Mouse (Mus musculus): ENCODE measurements around the gene Timp1. TPM values are rescaled to one million over a fixed set of nuclear protein-coding genes. Genes with fewer than 3 reads are reported as not detected.

Gene Timp1
- total RNA-seq, 4 experiments from 2014 or later = 0.41 to 2.4 (median 1.0) TPM

DNA sequence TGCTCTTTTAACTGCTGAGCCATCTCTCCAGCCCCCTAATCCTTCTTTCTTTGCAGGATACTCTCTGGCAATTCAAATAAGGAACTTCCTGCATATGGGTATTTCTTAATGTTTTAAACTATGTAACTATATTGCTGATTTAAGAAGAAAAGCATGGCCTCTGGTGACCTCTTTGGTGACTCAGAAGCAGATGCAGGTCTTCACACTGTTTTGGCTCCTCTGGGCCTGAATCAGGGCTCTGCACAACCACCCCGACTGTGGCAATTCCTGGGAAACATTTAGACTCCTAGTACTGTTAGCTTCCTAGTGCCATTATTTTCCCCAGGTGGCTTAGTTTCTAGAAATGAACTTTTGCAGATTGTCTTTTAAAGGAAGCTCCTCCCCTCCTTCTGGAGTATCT lies 53.5 kb downstream of the Timp1 start:
- DNase-seq (ENCODE audit: low spot score in 2 of 2) = no peak

Small RNA genes within 50 kb of the gene (microRNA-seq; reads per million reads assigned to microRNA genes)
- gene Gm24824 = 0 reads per million in 2 experiments
- gene Mir5617 = 7.1 to 10.6 reads per million in 2 experiments

Other genes starting within 250 kb of the Timp1 start
- 100 to 1,000 TPM; 334 to 390 (median 365) TPM for gene Uba1, start 211.8 kb upstream of the Timp1 start, total RNA-seq (2022)
- 100 to 1,000 TPM; 227 to 241 (median 232) TPM for gene Cdk16, start 182.2 kb upstream of the Timp1 start, total RNA-seq (2022)
- gene Usp11, start 166.3 kb upstream of the Timp1 start, total RNA-seq (2022) = 100 to 1,000 TPM; 115 to 130 (median 124) TPM
- 100 to 1,000 TPM; 178 to 196 (median 190) TPM for gene Araf, start 72.4 kb upstream of the Timp1 start, total RNA-seq (2022)
- gene Syn1, start 50.8 kb downstream of the Timp1 start, total RNA-seq (2022) = 100 to 1,000 TPM; 399 to 450 (median 434) TPM
- 10 to 100 TPM in 2 of 4 experiments, 1 to 10 TPM in 2; 6.0 to 13.3 (median 9.1) TPM for gene Cfp, start 61.4 kb downstream of the Timp1 start, total RNA-seq (2022)
- 10 to 100 TPM; 47.8 to 56.1 (median 51.6) TPM for gene Elk1, start 80.4 kb downstream of the Timp1 start, total RNA-seq (2022)
- 10 to 100 TPM in 3 of 4 experiments, 1 to 10 TPM in 1; 7.4 to 15.9 (median 14.2) TPM for gene Uxt, start 91.9 kb downstream of the Timp1 start, total RNA-seq (2022)
- 10 to 100 TPM in 2 of 4 experiments, 1 to 10 TPM in 2; 8.9 to 11.3 (median 9.9) TPM for gene Zfp182, start 192.2 kb downstream of the Timp1 start, total RNA-seq (2022)
- not detected for gene Spaca5, start 198.2 kb downstream of the Timp1 start, total RNA-seq (2022)
- 1 to 10 TPM; 2.4 to 5.3 (median 3.6) TPM for gene Zfp300, start 219.4 kb downstream of the Timp1 start, total RNA-seq (2022)
- gene Ssxa1, start 245.7 kb downstream of the Timp1 start, total RNA-seq (2022) = not detected